Mouse (Mus musculus) bone marrow, adult 2 months (tissue): ENCODE measurements around the gene Nacc2. TPM values are rescaled to one million over a fixed set of nuclear protein-coding genes. Genes with fewer than 3 reads are reported as not detected.

ENCODE experiments used
- H3K27ac ChIP-seq: fragments of 200-500 bp; 2 replicates; pipeline ENCODE4 v1.5.1; 2012; ENCODE audit warnings: low read depth, mild to moderate bottlenecking, control low read depth, inconsistent platforms, low read length; ENCODE audit not compliant: control insufficient read depth, poor library complexity, insufficient read depth
- H3K4me1 ChIP-seq: fragments of 200-500 bp; 2 replicates; pipeline ENCODE4 v1.6.1; 2011; ENCODE audit warnings: low read length; ENCODE audit not compliant: control insufficient read depth, insufficient read depth
- H3K4me3 ChIP-seq: fragments of 200-500 bp; replicated peaks from 2 replicates; pipeline ENCODE3; 2011; ENCODE audit warnings: mild to moderate bottlenecking, low read depth, low read length, control low read depth; ENCODE audit not compliant: control insufficient read depth
- CTCF ChIP-seq: fragments of 200-500 bp; IDR thresholded peaks from 2 replicates; pipeline ENCODE4 v1.5.1; 2011; ENCODE audit warnings: low read length, control low read depth; ENCODE audit not compliant: control insufficient read depth, insufficient read depth
- POLR2A ChIP-seq: fragments of 200-500 bp; IDR thresholded peaks from 2 replicates; pipeline ENCODE4 v1.6.1; 2011; ENCODE audit warnings: low read depth, mild to moderate bottlenecking, control low read depth, low read length, borderline replicate concordance; ENCODE audit not compliant: control insufficient read depth
- WGBS: fragments of 180-500 bp; shearing (Covaris S2); methylation state at CpG from one replicate; pipeline ENCODE4 v1.1.7; 2018; 5-methylcytosine and 5-hydroxymethylcytosine counted together
- polyA plus RNA-seq: library from polyadenylated mRNA; stranded (reverse); fragments of >200 nt; gene quantifications from 2 replicates; pipeline ENCODE4 v1.2.4, GENCODE M21; 2011; ENCODE audit warnings: low replicate concordance; ENCODE audit not compliant: missing spikeins, insufficient read depth, insufficient read length

The Nacc2 gene
- polyA plus RNA-seq, 1 experiment: 5.8 TPM

DNA sequence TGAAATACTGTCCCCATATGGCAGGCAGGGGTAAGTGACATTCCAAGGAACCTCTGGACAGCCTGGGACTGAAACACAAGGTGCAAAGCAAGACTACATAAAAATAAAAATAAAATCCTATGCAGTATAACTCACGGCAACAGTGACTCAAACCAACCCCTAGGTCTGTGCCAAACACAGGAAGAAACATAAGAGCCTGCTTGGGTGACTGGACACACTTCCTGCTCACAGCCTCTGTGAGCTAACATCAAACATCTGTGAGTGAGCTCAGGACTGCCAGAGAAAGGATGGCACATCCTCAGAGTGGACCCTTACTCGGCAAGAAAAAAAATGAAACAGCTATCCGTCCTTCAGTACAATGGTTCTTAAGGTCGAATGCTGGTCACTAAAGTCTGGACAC lies 40.1 kb downstream of the Nacc2 start:
- H3K4me1 ChIP-seq: peaks cover 9% of the 10 kb centered on the region
- 75% methylated on average over 4 of the region's 4 CpGs for WGBS
- H3K4me3 ChIP-seq: no peak overlapping the region
- no peak overlapping the region for H3K27ac ChIP-seq
- no peak for TF ChIP-seq POLR2A
- TF ChIP-seq CTCF: no peak

DNA sequence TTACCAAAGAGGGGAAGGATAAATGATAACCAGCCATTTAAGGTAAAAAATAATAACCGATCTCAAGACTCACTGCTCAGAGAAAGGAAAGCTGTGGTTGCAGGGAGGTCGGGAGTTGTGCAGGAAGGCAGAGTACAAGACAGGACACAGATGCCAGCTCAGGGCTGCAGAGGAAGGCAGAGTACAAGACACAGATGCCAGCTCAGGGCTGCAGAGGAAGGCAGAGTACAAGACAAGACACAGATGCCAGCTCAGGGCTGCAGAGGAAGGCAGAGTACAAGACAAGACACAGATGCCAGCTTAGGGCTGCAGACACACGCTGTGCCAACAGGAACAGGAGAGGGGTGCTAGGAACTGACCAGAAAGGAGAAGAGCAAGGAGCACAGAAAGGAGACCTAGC lies 42.2 kb downstream of the Nacc2 start:
- 24% methylated on average over 3 of the region's 3 CpGs for WGBS
- Histone ChIP-seq H3K4me3 (no peak overlapping the region), H3K27ac (no peak overlapping the region), H3K4me1 (no peaks in the 10 kb centered on the region)
- TF ChIP-seq CTCF (no peak), POLR2A (no peak)

DNA sequence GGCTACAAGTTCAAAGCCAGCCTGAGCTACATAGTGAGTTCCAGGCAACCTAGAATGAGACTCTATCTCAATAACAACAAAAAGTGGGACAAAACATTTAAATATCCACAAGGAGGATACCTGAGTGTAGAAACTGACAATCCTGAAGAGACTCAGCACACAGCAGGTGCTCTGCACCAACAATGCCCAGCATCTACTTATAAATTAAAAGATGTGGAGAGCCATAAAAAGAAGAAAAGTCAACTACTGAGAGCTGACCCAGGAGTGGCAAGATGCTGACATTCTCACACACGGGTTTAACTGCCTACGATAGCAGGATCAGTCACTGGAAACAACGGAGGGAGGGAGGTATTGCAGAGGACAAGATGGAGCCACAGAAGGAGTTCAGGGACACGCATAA lies 43.6 kb downstream of the Nacc2 start:
- H3K4me3 ChIP-seq: no peak overlapping the region
- H3K4me1 ChIP-seq: no peaks in the 10 kb centered on the region
- H3K27ac ChIP-seq: no peak overlapping the region
- 92% methylated on average over 4 of the region's 4 CpGs for WGBS
- TF ChIP-seq POLR2A (no peak), CTCF (no peak)

DNA sequence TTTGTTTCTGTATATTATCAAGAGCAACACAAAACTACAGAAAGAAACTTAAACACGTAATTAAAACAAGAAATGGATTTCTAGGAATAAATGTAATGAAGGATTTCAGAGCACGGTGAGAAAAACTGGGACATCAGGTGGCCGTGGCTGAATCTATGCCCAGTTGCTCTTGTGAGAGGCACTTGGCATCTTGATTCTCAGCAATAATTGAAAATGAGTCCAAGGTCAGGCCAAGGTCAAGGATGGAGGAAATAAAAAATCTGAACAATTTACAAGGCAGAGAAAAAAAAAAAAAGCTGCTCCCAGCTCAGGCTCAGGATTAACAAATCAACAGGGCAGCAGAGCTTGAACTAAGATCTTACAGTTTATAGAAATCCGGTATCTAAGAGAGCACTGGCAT lies 46.0 kb downstream of the Nacc2 start:
- Histone ChIP-seq H3K27ac (no peak overlapping the region), H3K4me1 (no peaks in the 10 kb centered on the region), H3K4me3 (no peak overlapping the region)
- WGBS: 85% methylated on average over 4 of the region's 4 CpGs
- TF ChIP-seq CTCF (no peak), POLR2A (no peak)

DNA sequence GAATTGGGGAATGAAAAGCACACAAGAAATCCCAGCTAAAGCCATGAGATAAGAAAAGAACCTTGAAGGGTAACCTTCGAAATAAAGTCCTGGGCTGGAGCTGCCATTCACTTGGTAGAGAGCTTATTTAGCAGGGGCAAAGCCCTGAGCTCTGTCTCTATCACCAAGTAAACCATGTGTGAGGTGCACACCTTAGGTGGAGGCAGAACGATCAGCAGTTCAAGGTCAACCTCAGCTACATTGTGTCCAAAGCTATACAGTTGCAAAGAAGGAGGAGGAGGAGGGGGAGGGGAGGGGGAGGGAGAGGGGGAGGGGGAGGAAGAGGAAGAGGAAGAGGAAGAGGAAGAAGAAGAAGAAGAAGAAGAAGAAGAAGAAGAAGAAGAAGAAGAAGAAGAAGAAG lies 46.9 kb downstream of the Nacc2 start:
- Histone ChIP-seq H3K4me1 (no peaks in the 10 kb centered on the region), H3K4me3 (no peak overlapping the region), H3K27ac (no peak overlapping the region)
- TF ChIP-seq CTCF (no peak), POLR2A (no peak)
- WGBS: 93% methylated on average over 2 of the region's 2 CpGs

DNA sequence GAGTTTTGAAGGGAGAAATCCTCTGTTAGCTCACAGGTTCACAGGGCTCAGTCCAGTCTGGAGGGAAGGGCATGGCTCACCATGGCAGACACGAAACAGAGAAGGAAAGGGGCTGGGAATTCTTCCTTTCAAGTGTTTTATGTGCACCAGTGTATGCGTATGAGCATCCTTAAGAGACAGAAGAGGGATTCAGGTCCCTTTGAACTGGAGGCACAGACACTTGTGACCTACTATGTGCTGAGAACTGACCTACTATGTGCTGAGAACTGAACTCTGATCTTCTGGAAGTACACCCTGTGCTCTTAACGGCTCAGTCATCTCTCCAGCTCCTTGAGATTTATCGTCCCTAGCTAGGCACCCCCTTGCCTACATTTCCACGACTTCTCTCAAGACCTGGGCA lies 48.5 kb downstream of the Nacc2 start:
- Histone ChIP-seq H3K4me1 (no peaks in the 10 kb centered on the region), H3K27ac (no peak overlapping the region), H3K4me3 (no peak overlapping the region)
- TF ChIP-seq CTCF (no peak), POLR2A (no peak)
- 79% methylated on average over 5 of the region's 5 CpGs for WGBS

DNA sequence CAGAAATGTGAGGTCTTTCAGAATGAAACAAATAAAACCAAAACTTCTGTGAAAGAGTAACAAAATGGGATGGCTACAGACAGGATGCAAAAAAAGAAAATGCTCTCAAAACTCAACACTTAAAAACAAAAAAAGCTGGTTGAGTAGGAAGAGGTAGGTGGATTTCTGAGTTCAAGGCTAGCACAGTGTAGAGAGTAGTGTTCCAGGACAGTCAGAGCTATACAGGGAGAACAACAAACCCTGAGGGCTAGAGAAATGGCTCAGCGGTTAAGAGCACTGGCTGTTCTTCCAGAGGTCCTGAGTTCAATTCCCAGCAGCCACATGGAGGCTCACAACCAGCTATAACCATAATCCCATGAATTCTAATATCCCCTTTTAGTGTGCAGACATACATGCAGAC lies 54.4 kb downstream of the Nacc2 start:
- Histone ChIP-seq H3K4me1 (no peaks in the 10 kb centered on the region), H3K4me3 (no peak overlapping the region), H3K27ac (no peak overlapping the region)
- TF ChIP-seq POLR2A (no peak), CTCF (no peak)
- 88% methylated on average over 1 of the region's 1 CpGs for WGBS

DNA sequence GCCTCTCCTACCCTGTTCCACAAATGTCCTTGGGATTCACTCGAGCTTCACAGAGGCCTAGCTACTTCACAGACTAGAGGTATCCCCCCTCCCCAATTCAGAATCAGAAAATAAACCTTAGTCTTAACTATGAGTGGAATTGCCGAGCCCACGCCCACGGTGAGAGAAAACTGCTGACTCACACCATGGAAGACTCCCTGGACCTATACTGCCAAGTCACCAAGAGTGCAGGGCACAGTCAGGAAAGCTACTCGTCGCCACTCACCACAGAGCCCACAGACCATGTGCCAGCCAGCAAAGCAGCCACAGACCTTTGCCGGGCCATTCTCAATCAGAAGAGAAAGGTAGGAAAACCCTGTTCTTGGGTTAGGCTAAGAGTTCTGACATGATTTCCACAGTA lies 54.8 kb downstream of the Nacc2 start:
- no peak overlapping the region for H3K27ac ChIP-seq
- WGBS: 16% methylated on average over 7 of the region's 7 CpGs
- no peak for TF ChIP-seq POLR2A
- TF ChIP-seq CTCF: no peak
- H3K4me3 ChIP-seq: no peak overlapping the region
- H3K4me1 ChIP-seq: no peaks in the 10 kb centered on the region

DNA sequence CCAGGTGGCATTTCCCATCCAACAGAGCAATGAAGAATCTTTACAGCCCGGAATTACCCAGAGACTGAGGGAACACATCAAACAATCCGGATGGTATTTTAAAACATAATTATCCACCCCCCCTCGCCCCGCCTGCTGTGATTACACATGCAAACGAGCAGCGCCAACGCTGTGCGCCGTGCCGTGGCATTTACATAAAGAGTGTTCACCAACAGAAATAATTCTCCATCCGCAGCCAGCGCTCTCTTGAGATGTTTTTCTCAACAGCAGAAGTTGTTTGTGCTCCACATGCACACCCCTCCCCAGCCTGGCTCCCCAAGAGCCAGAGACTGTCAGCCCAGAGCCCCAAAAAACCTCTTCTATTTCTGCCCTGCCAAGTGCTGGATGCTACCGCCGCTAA lies 56.5 kb downstream of the Nacc2 start:
- H3K27ac ChIP-seq: no peak overlapping the region
- no peaks in the 10 kb centered on the region for H3K4me1 ChIP-seq
- H3K4me3 ChIP-seq: no peak overlapping the region
- TF ChIP-seq POLR2A (no peak), CTCF (no peak)
- WGBS: 87% methylated on average over 14 of the region's 14 CpGs
